Mouse (Mus musculus): ENCODE data around the gene Trim12a.
A peak's percentile ranks its signal among the peaks of the same experiment; 100 is the strongest.
"Not testable (repeated sequence)": the region's sequence is repeated elsewhere in the genome, so short reads cannot be mapped to it uniquely, and the experiment has no call there.

Trim12a gene

DNA sequence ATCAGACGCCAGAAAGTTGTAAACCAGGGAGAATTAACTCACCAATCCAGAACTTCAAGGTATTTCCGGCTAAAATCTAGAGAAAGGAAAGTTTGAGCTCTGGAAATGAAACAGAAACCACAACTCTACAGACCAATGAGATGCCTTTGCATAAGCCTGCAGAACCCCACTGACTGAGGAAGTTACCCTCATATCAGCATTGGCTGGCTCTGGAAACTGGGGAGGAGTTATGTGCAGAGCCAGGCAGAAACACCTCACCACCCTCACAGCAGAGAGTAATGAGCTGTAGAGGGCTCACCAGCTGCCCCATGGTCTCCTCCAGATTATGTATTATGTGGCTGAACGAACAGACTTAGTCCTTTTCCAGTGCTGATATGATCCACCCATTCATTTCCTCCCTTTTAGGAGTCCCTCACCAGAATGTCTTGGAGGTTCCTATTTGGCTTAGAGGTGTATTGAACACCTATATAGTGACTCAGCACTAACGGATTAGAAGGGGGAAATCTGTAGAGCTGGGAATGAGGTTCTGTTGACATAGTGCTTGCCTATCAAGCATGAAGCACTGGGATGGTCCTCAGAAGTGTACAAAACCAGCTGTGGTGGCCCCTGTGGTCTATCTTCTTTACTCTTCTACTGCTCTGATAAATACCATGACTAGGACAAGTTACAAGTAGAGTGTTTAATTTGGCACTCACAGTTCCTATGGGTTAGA is at the start of gene Trim12a:
Trim12a (minus strand) TSS at position 98 of the 712 bp plus-strand sequence.
- DNase-seq = not testable (repeated sequence)

- no peak for DNase-seq
These were observed 38.3 kb upstream of the Trim12a start for GRCm38 (mm10) chr7:104353600-104353967.

DNA sequence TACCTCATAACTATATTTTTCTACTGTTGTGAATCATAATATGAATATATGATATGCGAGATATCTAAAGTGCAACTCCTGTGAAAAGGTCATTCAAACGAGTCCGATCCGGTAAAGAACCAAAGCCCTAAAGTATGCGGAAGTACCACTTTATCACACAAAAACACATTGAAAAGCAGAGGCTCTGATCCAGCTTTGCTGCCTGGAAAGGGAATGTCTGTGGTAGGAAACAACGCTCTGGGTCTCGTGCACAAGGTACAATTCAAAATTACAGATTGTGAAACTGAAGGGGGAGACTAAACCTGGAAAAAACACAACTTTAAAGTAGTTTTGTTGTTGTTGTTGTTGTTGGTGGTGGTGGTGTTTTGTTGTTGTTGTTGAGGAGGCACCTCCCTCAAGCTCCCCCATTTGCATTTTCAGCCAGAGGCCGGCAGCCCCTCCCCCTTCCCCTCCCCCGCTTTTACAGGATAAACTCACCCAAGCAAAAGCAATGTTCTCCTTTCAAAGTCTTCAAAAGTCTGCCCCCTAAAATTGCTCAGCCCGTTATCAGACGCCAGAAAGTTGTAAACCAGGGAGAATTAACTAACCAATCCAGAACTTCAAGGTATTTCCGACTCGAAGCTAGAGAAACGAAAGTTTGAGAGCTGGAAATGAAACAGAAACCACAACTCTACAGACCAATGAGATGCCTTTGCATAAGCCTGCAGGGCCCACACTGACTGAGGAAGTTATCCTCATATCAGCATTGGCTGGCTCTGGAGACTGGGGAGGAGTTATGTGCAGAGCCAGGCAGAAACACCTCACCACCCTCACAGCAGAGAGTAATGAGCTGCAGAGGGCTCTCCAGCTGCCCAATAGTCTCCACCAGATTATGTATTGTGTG is 37.7 kb upstream of the Trim12a start, which contains the start of gene Trim12c:
Trim12c (minus strand) TSS at position 646 of the 883 bp plus-strand sequence.
- DNase-seq = peak; percentile 93

DNA sequence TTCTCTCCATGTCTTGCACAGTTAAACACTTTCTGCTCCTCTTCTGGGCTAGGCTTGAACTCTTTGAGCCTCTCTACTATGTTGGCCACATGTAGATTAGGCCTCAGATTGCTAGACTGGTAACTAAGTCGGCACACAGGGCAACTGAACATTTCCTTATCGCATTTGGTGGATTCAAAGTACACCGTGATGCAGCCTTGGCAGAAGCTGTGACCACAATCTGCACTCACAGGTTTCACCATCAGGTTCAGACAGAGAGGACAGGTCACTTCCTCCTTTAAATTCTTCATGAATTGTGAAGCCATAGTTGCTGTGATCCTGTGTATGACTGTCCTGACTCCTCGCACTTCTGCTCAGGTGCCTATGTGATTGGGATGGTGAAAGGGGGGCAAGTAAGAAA is 32.8 kb upstream of the Trim12a start:
- DNase-seq = not testable (repeated sequence)

DNA sequence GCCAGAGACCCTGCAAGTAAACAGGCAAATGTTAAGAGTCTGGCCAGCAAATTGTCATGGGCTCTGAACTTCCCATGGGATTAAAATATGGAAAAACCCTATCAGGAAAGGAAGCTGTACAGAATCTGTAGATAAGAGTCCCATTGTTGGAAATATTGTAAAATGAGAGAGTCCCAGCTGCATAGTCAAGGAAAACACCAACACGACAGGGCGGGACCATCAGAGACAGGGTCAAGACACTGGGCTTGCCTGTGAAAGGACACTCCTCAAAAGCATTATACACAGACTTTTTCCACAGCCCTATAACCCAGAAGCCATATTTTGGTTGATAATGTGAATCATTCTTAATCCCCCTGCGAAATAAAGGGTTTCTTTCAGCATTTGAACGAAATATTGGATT is 25.5 kb upstream of the Trim12a start:
- DNase-seq = not testable (repeated sequence)

DNA sequence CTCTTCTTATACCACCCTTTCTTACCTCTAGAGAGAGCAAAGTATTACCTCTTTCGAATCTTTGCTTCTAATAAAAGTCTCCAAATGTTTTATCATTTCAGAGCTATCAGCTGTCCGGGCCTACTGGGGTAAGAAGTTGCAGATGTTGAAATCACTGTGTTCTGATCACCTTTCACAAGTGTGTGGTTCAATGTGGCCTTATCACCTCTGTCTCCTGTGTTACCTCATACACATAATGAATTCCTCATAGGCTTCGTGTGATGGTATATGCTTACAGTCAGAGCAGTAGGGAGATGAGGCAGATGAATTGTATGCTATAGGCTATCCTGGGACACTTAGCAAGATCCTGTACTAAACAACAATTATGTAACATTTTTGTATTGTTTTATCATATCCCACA is 20.3 kb upstream of the Trim12a start:
- not testable (repeated sequence) for DNase-seq

- not testable (repeated sequence) for DNase-seq
These were observed 13.9 kb upstream of the Trim12a start, which contains the start of gene Trim34b for GRCm38 (mm10) chr7:104329171-104329570. Gene Trim34b, plus strand, starts transcription at chr7:104329471.

- no peak for DNase-seq
These were observed 6.8 kb upstream of the Trim12a start for GRCm38 (mm10) chr7:104322028-104322427.

DNA sequence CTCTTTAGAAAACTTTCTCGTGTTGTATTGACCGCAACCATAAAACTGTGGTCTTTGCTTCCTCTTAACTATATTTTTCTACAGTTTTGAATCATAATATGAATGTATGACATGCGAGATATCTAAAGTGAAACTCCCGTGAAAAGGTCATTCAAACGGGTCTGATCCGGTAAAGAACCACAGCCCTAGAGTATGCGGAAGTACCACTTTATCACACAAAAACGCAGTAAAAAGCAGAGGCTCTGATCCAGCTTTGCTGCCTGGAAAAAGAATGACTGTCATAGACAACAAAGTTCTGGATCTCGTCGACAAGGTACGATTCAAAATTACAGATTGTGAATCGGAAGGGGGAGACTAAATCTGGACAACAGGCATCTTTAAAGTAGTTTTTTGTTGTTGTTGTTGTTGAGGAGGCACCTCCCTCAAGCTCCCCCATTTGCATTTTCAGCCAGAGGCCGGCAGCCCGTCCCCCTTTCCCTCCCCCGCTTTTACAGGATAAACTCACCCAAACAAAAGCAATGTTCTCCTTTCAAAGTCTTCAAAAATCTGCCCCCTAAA is 391 bp downstream of the Trim12a start:
- DNase-seq = peak; percentile 25

DNA sequence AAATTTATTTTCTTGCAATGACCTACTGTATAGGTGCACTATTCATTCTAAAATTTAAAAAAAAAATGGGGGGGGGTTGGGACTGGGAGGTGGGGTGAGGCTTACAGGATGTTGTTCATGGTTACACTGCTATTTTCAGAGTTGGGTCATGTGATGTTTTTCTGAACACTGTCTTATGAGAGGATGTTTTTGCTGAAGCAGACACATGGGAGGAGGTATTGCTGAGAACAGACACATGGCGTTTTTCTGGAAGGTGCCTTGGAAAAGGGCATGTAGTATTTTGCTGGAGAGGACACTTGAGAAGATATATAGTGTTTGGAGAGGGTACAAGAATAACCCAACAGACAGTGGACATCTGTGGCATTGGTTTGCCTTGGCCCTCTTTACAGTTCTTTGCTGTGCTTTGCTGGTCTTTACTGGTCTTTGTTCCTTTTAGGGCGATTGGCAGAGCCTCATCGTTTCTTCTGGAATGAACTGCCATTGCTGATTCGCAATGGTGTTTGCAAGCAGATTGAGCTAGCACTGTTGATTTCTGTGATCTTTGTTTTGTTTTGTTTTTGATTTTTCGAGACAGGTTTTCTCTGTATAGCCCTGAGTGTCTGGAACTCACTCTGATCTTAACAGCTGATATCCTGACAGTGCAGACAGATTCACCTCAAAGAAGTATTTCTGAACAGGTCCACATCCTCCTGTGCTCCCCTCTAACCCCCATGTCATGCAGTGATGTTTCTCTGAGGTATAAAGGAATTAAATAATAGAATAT is 23.4 kb downstream of the Trim12a start:
- no peak for DNase-seq

DNA sequence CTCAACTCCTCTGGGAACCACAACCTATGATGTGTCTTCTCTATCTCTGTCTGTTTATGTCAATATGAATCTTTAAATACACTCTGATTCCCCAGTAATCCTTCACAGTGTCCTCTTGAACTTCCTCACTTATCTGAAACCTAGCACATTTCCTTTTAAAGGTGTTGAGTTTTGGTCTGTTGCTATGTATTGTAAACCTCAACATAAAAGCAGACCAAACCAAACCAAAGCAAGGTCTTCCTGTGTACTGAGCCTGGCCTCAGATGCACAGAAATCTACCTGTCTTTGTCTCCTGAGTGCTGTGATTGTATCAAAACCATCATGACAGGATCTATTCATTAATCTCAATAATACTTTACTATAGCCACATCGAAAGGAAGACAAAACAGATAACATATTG is 24.6 kb downstream of the Trim12a start:
- DNase-seq = no peak

- peak; percentile 32 for DNase-seq
These were observed 27.5 kb downstream of the Trim12a start, which contains the start of gene Trim5 for GRCm38 (mm10) chr7:104287576-104288443. Gene Trim5, minus strand, starts transcription at chr7:104288094.

DNA sequence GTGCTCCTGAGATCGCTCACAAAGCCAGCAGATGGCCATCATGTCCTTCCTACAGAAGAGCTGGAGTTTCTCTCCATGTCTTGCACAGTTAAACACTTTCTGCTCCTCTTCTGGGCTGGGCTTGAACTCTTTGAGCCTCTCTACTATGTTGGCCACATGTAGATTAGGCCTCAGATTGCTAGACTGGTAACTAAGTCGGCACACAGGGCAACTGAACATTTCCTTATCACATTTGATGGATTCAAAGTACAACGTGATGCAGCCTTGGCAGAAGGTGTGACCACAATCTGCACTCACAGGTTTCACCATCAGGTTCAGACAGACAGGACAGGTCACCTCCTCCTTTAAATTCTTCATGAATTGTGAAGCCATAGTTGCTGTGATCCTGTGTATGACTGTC is 35.9 kb downstream of the Trim12a start:
- not testable (repeated sequence) for DNase-seq

- DNase-seq = not testable (repeated sequence)
These were observed 49.9 kb downstream of the Trim12a start for GRCm38 (mm10) chr7:104265335-104265734.

DNA sequence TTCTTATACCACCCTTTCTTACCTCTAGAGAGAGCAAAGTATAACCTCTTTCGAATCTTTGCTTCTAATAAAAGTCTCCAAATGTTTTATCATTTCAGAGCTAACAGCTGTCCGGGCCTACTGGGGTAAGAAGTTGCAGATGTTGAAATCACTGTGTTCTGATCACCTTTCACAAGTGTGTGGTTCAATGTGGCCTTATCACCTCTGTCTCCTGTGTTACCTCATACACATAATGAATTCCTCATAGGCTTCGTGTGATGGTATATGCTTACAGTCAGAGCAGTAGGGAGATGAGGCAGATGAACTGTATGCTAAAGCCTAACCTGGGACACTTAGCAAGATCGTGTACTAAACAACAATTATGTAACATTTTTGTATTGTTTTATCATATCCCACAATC is 54.9 kb downstream of the Trim12a start:
- DNase-seq = not testable (repeated sequence)
